Mouse (Mus musculus) midbrain, embryonic 13.5 days (tissue): ENCODE results near the gene Hpdl. TPM values are rescaled to one million over a fixed set of nuclear protein-coding genes. Genes with fewer than 3 reads are reported as not detected.

Source experiments
- ATAC-seq: fragments of 200-750 bp; cut with Nextera tagmentation; 2 replicates; pipeline ENCODE4 v1.8.0; 2017; ENCODE audit warnings: mild to moderate bottlenecking, moderate TSS enrichment, moderate library complexity
- H3K27ac ChIP-seq: fragments of 300-500 bp; sonication (generic); 2 replicates; pipeline ENCODE4 v1.5.1; 2015; ENCODE audit warnings: inconsistent platforms, mild to moderate bottlenecking, moderate library complexity
- H3K27me3 ChIP-seq: fragments of 300-500 bp; sonication (generic); 2 replicates; pipeline ENCODE4 v1.6.1; 2015; ENCODE audit warnings: mild to moderate bottlenecking, inconsistent platforms
- H3K36me3 ChIP-seq: fragments of 300-500 bp; sonication (generic); 2 replicates; pipeline ENCODE4 v1.6.1; 2015; ENCODE audit warnings: mild to moderate bottlenecking, inconsistent platforms
- H3K4me1 ChIP-seq: fragments of 300-500 bp; sonication (generic); replicated peaks from 2 replicates; pipeline ENCODE4 v1.6.1; 2015; ENCODE audit warnings: inconsistent platforms
- H3K4me2 ChIP-seq: fragments of 300-500 bp; sonication (generic); replicated peaks from 2 replicates; pipeline ENCODE4 v1.6.1; 2015; ENCODE audit warnings: moderate library complexity, mild to moderate bottlenecking, inconsistent platforms
- H3K4me3 ChIP-seq: fragments of 300-500 bp; sonication (generic); replicated peaks from 2 replicates; pipeline ENCODE4 v1.5.1; 2015; ENCODE audit warnings: mild to moderate bottlenecking, inconsistent platforms
- H3K9ac ChIP-seq: fragments of 300-500 bp; sonication (generic); replicated peaks from 2 replicates; pipeline ENCODE4 v1.6.1; 2015; ENCODE audit warnings: mild to moderate bottlenecking, inconsistent platforms
- H3K9me3 ChIP-seq: fragments of 300-500 bp; sonication (generic); 2 replicates; pipeline ENCODE4 v1.6.1; 2016; ENCODE audit warnings: mild to moderate bottlenecking, inconsistent platforms
- WGBS: fragments of 180-500 bp; shearing (Covaris S2); methylation state at CpG from one replicate; pipeline ENCODE4 v1.1.7; 2015; 5-methylcytosine and 5-hydroxymethylcytosine counted together
- polyA plus RNA-seq: library from polyadenylated mRNA; unstranded; fragments of >200 nt; fragmentation: Nextera tagmentation; extraction: Ambion mirVana; gene quantifications from 2 replicates; pipeline ENCODE4 v1.2.1, GENCODE M21; 2015

Gene Hpdl
- polyA plus RNA-seq, 1 experiment from 2014 or later: 0.62 TPM

DNA sequence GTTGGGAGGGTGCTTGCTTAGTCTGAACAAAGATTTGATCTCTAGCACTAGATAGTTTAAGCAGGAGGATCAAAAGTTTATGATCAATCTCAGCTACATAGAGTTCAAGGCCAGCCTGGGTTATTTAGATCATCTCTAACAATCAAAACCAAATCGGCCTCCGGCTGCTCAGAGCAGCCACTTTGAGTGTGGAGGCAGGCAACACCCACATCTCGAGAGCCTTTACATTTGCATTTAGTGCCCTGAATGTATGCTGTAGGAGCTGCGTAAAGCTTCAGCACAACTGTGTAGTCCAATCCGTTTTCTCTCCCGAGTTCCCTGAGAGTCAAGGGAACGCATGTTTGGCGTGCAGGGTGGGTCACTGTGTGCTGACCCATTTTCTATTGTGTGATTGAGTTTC, 29.1 kb downstream of the Hpdl start:
- no peaks in the 10 kb centered on the region for H3K27me3 ChIP-seq
- ATAC-seq: no peak
- no peaks in the 10 kb centered on the region for H3K4me1 ChIP-seq
- 85% methylated on average over 8 of the region's 8 CpGs for WGBS
- H3K4me2 ChIP-seq: no peak overlapping the region
- H3K27ac ChIP-seq: no peak overlapping the region
- H3K9ac ChIP-seq: no peak overlapping the region
- H3K36me3 ChIP-seq: no peaks in the 10 kb centered on the region
- H3K4me3 ChIP-seq: no peak overlapping the region
- no peaks in the 10 kb centered on the region for H3K9me3 ChIP-seq

DNA sequence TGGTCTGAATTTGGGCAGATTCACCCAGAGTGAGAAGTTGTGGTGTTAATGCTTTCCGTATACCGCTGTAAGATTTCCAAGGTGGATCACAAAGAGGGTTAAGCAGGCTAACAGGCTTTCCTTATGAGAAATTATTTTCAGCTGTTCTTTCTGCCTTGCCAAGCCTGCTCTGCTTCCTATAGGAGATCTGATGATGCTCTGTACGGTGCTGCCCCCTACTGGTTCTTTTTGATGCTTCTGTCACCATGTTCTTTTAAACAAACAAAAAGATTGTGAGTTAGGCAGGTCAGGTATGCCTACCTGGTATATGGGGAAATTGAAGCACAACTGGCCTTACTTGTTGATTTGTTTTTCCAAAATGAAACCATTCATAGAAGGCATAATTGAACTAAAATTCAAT, 32.6 kb downstream of the Hpdl start:
- H3K36me3 ChIP-seq: no peaks in the 10 kb centered on the region
- 0 out of 2 replicates have a peak, but pooled peaks cover 4% of the 10 kb centered on the region for H3K9me3 ChIP-seq
- no peak overlapping the region for H3K4me2 ChIP-seq
- no peaks in the 10 kb centered on the region for H3K27me3 ChIP-seq
- 3% methylated on average over 3 of the region's 3 CpGs for WGBS
- no peak overlapping the region for H3K27ac ChIP-seq
- H3K4me1 ChIP-seq: no peaks in the 10 kb centered on the region
- no peak overlapping the region for H3K9ac ChIP-seq
- ATAC-seq: 0 out of 2 replicates have a peak, but pooled peaks have one; percentile 55
- H3K4me3 ChIP-seq: no peak overlapping the region

DNA sequence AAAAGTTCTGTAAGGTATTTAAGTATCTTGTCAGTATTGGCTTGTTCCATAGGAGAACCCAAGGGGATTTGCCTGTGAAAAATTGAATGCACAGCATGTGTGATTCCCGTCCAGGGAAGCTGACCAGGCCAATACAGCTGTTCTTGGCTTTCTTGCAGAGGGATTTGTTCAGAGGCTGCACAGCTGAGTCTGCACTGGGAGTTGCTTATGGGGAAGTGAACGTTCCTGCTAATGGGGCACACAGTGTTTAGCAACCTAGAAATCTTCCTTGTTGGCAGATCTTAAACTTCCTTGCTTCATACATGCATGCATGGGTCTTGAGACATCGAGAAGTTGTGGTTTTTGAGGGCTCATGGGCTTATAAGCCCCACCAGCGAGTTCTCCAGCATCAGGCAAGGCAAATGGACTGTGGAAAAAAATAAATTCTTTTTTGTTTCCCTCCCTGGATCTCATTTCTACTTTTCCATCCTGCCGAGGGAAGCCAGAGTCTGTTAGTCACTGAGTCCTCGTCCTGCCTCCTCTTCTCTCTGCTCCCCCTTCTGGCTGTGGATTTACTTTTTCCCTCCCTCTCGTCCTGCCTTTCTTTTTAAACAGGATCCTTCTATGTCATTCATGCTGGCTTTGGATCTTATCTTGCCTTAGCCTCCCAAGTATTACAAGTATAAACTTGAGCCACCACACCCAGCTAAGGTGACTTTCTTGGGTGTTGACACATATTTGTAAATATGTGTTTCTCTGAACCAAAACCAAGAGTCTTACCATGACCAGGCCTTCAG, 33.3 kb downstream of the Hpdl start:
- no peak overlapping the region for H3K4me3 ChIP-seq
- WGBS: 39% methylated on average over 7 of the region's 7 CpGs
- no peak overlapping the region for H3K4me2 ChIP-seq
- H3K4me1 ChIP-seq: no peaks in the 10 kb centered on the region
- H3K9ac ChIP-seq: no peak overlapping the region
- H3K36me3 ChIP-seq: no peaks in the 10 kb centered on the region
- 0 out of 2 replicates have a peak, but pooled peaks cover 4% of the 10 kb centered on the region for H3K9me3 ChIP-seq
- H3K27ac ChIP-seq: no peak overlapping the region
- ATAC-seq: no peak
- H3K27me3 ChIP-seq: no peaks in the 10 kb centered on the region

DNA sequence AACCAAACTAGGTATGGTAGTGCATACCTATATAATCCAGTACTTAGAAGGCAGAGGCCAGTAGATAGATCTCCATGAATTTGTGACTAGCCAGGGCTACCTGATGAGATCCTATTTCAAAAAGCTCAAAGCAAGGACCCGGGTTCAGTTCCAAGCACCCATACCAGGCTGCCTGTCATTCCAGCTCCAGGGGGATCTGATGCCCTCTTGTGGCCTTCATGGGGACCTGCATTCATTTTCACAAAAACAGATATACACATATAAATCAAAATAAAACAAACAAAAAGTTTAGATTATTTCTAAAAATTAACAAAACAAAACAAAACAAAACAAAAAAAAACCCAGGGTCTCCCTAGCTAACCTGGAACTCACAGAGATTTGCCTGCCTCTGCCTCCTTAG, 34.9 kb downstream of the Hpdl start:
- WGBS: 100% methylated on average over 1 of the region's 1 CpGs
- Histone ChIP-seq H3K4me1 (peaks cover 9% of the 10 kb centered on the region), H3K36me3 (no peaks in the 10 kb centered on the region), H3K9ac (no peak overlapping the region), H3K4me2 (no peak overlapping the region), H3K4me3 (no peak overlapping the region), H3K27me3 (no peaks in the 10 kb centered on the region), H3K9me3 (0 out of 2 replicates have a peak, but pooled peaks cover 4% of the 10 kb centered on the region), H3K27ac (no peak overlapping the region)
- ATAC-seq: no peak

DNA sequence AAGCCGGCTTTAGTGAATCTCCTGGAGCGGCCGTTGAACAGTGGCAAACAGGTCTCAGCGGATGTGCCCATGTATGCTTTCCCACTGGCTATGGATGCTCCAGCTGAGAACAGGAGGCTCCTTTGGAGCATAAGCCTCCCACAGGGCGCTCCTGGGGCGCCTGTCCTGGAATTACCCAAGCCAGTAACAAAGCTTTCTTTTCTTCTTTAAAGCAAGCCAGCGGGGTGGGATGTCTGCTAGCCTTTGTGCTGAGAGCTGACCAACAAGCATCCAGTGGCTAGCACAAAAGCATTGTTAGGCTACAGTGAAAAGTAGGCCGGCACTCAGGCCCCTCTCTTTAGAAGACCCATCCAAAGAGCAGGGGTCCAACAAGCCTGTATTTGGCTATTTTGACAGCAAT, 39.3 kb downstream of the Hpdl start:
- ATAC-seq: no peak
- Histone ChIP-seq H3K4me2 (peak overlapping the region; percentile 9; the same call in 1 of the 2 replicates), H3K4me1 (peaks cover 9% of the 10 kb centered on the region), H3K4me3 (no peak overlapping the region), H3K9me3 (0 out of 2 replicates have a peak, but pooled peaks cover 4% of the 10 kb centered on the region), H3K9ac (peak overlapping the region; percentile 30; the same call in 1 of the 2 replicates), H3K27ac (peak overlapping the region; percentile 27; the same call in 1 of the 2 replicates), H3K27me3 (0 out of 2 replicates have a peak, but pooled peaks cover 2% of the 10 kb centered on the region), H3K36me3 (no peaks in the 10 kb centered on the region)
- WGBS: 5% methylated on average over 8 of the region's 8 CpGs

DNA sequence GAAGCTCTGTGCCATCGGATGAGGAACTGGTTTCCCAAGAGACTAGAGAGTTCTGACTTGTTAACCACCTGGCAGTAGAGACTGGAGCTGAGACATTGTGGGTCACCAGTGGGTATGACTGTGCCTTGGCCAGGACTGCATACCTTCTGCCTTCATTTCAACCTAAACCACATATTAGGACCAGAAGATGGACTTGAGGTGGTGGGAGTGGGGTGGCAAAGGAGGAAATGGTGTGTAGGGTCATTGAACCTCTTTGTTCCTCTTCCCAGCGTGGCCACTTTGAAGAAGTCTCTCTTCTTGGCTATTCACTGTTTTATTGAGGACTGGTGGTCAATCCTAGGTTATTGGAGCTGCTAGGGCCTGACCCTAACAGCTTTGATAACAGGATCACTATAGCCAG, 40.1 kb downstream of the Hpdl start:
- no peaks in the 10 kb centered on the region for H3K36me3 ChIP-seq
- no peak overlapping the region for H3K4me3 ChIP-seq
- peaks cover 9% of the 10 kb centered on the region for H3K4me1 ChIP-seq
- no peak overlapping the region for H3K9ac ChIP-seq
- H3K27ac ChIP-seq: no peak overlapping the region
- 50% methylated on average over 2 of the region's 2 CpGs for WGBS
- H3K27me3 ChIP-seq: 0 out of 2 replicates have a peak, but pooled peaks cover 2% of the 10 kb centered on the region
- ATAC-seq: no peak
- 0 out of 2 replicates have a peak, but pooled peaks cover 1% of the 10 kb centered on the region for H3K9me3 ChIP-seq
- H3K4me2 ChIP-seq: no peak overlapping the region

DNA sequence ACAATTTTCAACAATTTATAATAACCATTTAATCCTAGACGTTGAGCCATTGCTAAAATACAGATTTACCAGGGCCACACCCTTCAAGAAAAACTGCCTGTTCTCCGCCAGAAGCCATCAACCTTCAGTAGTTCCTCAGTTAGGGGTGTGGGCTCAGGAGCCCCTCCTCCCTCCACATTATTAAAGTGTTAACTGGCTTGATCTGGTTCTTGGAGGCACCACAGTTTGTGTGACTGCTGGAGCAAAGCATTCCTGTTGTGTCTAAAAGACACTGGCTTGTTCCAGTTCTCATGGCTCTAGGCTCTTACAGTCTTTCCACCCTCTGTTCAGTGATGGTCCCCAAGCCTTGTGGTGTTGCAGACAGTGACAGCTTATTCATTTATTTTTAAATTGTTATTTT, 41.0 kb downstream of the Hpdl start:
- Histone ChIP-seq H3K27ac (no peak overlapping the region), H3K4me3 (no peak overlapping the region), H3K4me2 (no peak overlapping the region), H3K9ac (no peak overlapping the region), H3K4me1 (peaks cover 9% of the 10 kb centered on the region), H3K27me3 (0 out of 2 replicates have a peak, but pooled peaks cover 2% of the 10 kb centered on the region), H3K9me3 (no peaks in the 10 kb centered on the region), H3K36me3 (no peaks in the 10 kb centered on the region)
- WGBS: 79% methylated on average over 2 of the region's 2 CpGs
- ATAC-seq: no peak

DNA sequence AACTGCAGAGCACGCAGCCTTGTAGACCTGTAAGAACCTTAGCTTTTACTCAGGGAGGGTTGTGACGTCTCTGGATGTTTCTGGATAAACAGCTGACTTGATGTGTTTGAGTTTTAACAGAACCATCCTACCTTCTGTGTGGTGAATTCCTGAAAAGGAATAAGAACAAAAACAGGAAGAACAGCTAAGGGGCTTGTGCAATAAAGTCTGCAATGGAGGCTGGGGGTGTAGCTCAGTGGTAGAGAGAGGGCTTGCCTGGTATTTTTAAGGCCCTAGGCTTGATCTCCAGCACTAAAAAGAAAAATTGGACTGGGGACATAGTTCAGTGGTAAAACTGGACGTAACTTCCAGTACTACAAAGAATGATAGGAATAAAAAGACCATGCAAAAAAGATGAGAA, 44.4 kb downstream of the Hpdl start:
- H3K27me3 ChIP-seq: 0 out of 2 replicates have a peak, but pooled peaks cover 2% of the 10 kb centered on the region

DNA sequence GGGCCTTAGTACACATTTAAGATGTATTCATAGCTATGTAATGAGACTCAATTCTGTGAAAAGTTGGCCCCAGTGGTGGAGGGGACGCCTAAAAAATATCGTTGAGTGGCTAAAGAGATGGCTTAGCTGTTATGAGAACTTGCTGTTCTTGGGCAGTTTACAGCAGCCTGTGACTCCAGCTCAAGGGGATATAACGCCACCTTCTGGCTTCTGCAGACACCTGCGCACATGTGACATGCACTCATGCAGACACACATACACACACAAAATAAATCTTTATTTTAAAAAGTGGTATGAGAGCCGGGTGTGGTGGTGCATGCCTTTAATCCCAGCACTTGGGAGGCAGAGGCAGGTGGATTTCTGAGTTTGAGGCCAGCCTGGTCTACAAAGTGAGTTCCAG, 45.1 kb downstream of the Hpdl start:
- no peaks in the 10 kb centered on the region for H3K36me3 ChIP-seq
- no peak overlapping the region for H3K27ac ChIP-seq
- no peak overlapping the region for H3K4me2 ChIP-seq
- H3K9ac ChIP-seq: no peak overlapping the region
- no peaks in the 10 kb centered on the region for H3K4me1 ChIP-seq
- H3K27me3 ChIP-seq: 0 out of 2 replicates have a peak, but pooled peaks cover 2% of the 10 kb centered on the region
- no peak overlapping the region for H3K4me3 ChIP-seq
- 93% methylated on average over 5 of the region's 5 CpGs for WGBS
- ATAC-seq: no peak
- no peaks in the 10 kb centered on the region for H3K9me3 ChIP-seq

More for the DNA sequence above, 44.4 kb downstream of the Hpdl start:
- Histone ChIP-seq H3K9me3 (no peaks in the 10 kb centered on the region), H3K4me3 (no peak overlapping the region), H3K36me3 (no peaks in the 10 kb centered on the region), H3K27ac (no peak overlapping the region), H3K4me2 (no peak overlapping the region), H3K9ac (no peak overlapping the region), H3K4me1 (peaks cover 3% of the 10 kb centered on the region)
- no peak for ATAC-seq
- 96% methylated on average over 3 of the region's 3 CpGs for WGBS

Other genes with a start within 250 kb of the Hpdl start
- gene Ccdc17, start 225.1 kb downstream of the Hpdl start, polyA plus RNA-seq: 5.8 and 5.9 TPM in 2 replicates
- gene Nasp, start 193.8 kb downstream of the Hpdl start, polyA plus RNA-seq: 131 and 148 TPM in 2 replicates
- gene Akr1a1, start 170.0 kb downstream of the Hpdl start, polyA plus RNA-seq: 613 and 617 TPM in 2 replicates
- 516 and 536 TPM in 2 replicates for gene Prdx1, start 136.2 kb downstream of the Hpdl start, polyA plus RNA-seq
- 29.6 and 29.8 TPM in 2 replicates for gene Mmachc, start 113.3 kb downstream of the Hpdl start, polyA plus RNA-seq
- gene Ccdc163, start 113.2 kb downstream of the Hpdl start, polyA plus RNA-seq: 18.8 and 18.9 TPM in 2 replicates
- gene Tesk2, start 100.8 kb downstream of the Hpdl start, polyA plus RNA-seq: 3.7 and 4.1 TPM in 2 replicates
- gene Toe1, start 14.1 kb downstream of the Hpdl start, polyA plus RNA-seq: 30.3 and 33.1 TPM in 2 replicates
- 10.2 and 10.6 TPM in 2 replicates for gene Mutyh, start 14.0 kb downstream of the Hpdl start, polyA plus RNA-seq
- gene Zswim5, start 55.7 kb upstream of the Hpdl start, polyA plus RNA-seq: 9.5 and 9.9 TPM in 2 replicates
- 73.4 and 73.6 TPM in 2 replicates for gene Urod, start 172.7 kb upstream of the Hpdl start, polyA plus RNA-seq
- 18.3 and 20.2 TPM in 2 replicates for gene Hectd3, start 173.6 kb upstream of the Hpdl start, polyA plus RNA-seq
- gene Eif2b3, start 197.7 kb upstream of the Hpdl start, polyA plus RNA-seq: 45.5 and 50.2 TPM in 2 replicates